Mouse (Mus musculus): ENCODE data around the gene H3f3b. TPM values are rescaled to one million over a fixed set of nuclear protein-coding genes. Genes with fewer than 3 reads are reported as not detected.

Gene H3f3b
- polyA plus RNA-seq, 1 experiment from 2014 or later: 2,341 TPM

DNA sequence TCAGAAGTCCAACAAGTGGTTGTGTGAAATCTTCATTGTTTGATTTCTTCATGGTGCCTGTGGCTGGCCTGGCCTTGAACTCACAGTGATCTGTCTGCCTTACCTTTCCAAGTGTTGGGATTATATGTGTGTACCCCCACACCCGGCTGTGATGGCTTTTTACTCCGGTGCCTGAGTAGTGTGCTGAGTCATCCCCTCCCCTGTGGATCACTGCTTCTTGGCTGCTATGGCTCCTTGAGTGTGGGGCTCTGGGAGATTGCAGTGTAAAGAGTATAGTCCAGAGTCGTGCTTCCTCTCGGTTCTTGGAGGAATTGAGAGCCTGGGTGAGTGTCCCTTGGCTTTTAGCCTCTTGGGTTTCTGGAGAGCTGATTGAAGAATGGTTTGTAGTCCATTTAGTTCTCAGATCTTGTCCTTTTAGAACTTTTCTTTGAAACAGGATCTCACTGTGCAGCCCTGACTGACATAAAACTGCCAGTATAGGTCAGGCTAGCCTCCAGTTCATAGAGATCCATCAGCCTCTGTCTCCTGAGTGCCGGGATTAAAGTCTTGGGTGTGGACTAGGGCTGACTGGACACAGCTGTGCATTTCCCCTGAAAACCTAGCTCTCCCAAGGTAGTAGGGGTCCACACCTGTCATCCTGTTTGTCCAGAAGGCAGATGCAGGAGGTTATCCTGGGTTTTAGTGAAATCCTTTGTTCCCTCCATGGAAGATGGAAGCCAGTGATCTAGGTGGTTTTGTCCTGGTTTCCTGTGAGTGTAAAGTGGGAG lies 14.8 kb upstream of the H3f3b start:
- peaks cover 2% of the 10 kb centered on the region; the same call in 1 of the 2 replicates for H3K4me1 ChIP-seq
- no peak overlapping the region for H3K4me2 ChIP-seq
- H3K9me3 ChIP-seq: no peaks in the 10 kb centered on the region
- no peak overlapping the region for H3K4me3 ChIP-seq (replicated peaks)
- H3K27ac ChIP-seq: no peak overlapping the region
- peaks cover 77% of the 10 kb centered on the region for H3K36me3 ChIP-seq (replicated peaks)
- no peak for ATAC-seq (ENCODE audit: low FRiP score)
- H3K27me3 ChIP-seq: no peaks in the 10 kb centered on the region
- WGBS: 98% methylated on average over 5 of the region's 5 CpGs
- no peak overlapping the region for H3K9ac ChIP-seq

DNA sequence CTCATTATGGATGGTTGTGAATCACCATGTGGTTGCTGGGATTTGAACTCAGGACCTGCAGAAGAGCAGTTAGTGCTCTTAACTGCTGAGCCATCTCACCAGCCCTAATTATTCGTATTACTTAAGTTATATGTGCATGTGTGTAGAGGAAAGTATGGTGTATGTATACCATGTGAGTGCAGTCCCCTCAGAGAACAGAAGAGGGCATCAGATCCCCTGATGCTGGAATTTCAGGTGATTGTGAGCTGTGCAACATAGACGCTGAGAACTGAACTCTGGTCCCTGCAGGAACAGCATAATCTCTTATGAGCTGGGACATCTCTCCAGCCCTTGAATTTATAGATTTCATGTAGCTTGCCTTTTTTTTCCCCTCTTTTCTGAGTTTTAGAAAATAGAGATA lies 14.1 kb upstream of the H3f3b start:
- Histone ChIP-seq H3K4me3 (replicated peaks) (no peak overlapping the region), H3K4me2 (no peak overlapping the region), H3K27me3 (no peaks in the 10 kb centered on the region), H3K9ac (no peak overlapping the region), H3K36me3 (replicated peaks) (peaks cover 70% of the 10 kb centered on the region), H3K27ac (no peak overlapping the region), H3K4me1 (peaks cover 2% of the 10 kb centered on the region; the same call in 1 of the 2 replicates), H3K9me3 (no peaks in the 10 kb centered on the region)
- 98% methylated on average over 2 of the region's 2 CpGs for WGBS
- ATAC-seq (ENCODE audit: low FRiP score): no peak

DNA sequence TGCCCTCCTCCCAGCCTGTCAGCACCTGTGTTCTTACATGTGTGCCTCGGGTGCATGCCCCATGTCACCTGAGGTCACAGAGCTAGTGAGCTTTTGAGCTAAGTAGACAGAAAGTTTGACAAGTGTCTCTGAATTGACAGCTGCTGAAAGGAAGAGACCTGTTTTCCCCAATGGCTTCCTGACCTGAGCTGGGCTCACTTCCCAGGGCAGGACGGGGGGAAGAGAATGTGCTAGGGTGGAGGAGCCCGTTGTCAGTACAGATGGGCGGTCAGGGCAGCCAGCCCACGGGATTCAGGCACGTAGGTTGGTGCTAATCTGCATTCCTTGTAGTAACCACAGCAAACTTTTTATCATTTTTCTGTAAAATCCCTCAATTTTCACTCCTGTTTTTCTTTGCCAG lies 12.8 kb upstream of the H3f3b start:
- Histone ChIP-seq H3K9ac (no peak overlapping the region), H3K4me2 (no peak overlapping the region), H3K36me3 (replicated peaks) (peaks cover 65% of the 10 kb centered on the region), H3K27ac (no peak overlapping the region), H3K9me3 (no peaks in the 10 kb centered on the region), H3K27me3 (no peaks in the 10 kb centered on the region), H3K4me1 (peaks cover 2% of the 10 kb centered on the region; the same call in 1 of the 2 replicates), H3K4me3 (replicated peaks) (no peak overlapping the region)
- 93% methylated on average over 6 of the region's 6 CpGs for WGBS
- ATAC-seq (ENCODE audit: low FRiP score): no peak

GRCm38 (mm10) chr11:116037826-116038225 lies 10.1 kb upstream of the H3f3b start:
- no peak overlapping the region for H3K4me2 ChIP-seq
- ATAC-seq (ENCODE audit: low FRiP score): no peak
- 94% methylated on average over 9 of the region's 9 CpGs for WGBS
- no peaks in the 10 kb centered on the region for H3K27me3 ChIP-seq
- no peak overlapping the region for H3K27ac ChIP-seq
- H3K9me3 ChIP-seq: no peaks in the 10 kb centered on the region
- H3K4me3 ChIP-seq (replicated peaks): no peak overlapping the region
- peaks cover 53% of the 10 kb centered on the region for H3K36me3 ChIP-seq (replicated peaks)
- H3K4me1 ChIP-seq: peaks cover 9% of the 10 kb centered on the region
- no peak overlapping the region for H3K9ac ChIP-seq

DNA sequence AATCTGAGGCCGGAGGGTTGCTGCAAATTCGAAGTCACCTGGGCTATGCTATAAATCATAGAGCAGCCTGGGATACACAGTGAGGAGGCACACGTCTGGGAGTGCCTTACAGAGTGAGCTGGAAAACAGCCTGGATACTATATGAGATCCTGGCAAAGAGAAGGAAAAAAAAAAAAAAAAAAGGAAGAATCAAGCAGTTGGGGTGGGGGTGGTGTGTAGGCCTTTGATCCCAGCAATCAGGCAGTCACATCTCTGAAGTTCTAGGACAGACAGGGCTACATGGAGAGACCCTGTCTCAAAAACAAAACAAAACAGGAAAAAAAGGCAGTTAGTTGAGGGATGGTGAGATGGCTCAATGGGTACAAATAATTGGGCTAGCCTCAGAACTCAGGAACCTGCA lies 8.9 kb upstream of the H3f3b start:
- H3K4me2 ChIP-seq: no peak overlapping the region
- H3K4me1 ChIP-seq: peaks cover 19% of the 10 kb centered on the region
- H3K9ac ChIP-seq: no peak overlapping the region
- H3K36me3 ChIP-seq (replicated peaks): peaks cover 43% of the 10 kb centered on the region
- H3K9me3 ChIP-seq: no peaks in the 10 kb centered on the region
- H3K4me3 ChIP-seq (replicated peaks): no peak overlapping the region
- no peak overlapping the region for H3K27ac ChIP-seq
- ATAC-seq (ENCODE audit: low FRiP score): no peak
- whole genome bisulfite sequencing: 91% methylated on average over 3 of the region's 3 CpGs
- H3K27me3 ChIP-seq: no peaks in the 10 kb centered on the region

DNA sequence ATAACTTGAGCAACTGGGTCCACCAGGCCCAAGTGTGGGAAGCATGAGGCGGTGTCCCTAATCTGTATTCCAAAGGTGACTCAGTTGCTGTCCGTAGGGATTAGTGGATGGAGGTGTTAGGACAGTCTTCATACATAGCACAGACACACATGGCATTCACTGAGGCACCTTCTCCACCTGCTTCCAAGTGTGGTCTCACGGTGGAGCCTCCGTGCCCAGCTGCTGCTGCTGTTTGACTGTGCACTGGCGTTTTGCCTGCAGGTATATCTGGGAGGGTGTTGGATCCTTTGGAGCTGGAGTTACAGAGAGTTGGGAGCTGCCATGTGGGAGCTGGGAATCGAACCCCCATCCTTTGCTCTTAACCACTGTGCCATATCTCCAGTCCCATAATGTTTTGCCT lies 6.8 kb upstream of the H3f3b start:
- H3K9ac ChIP-seq: no peak overlapping the region
- H3K9me3 ChIP-seq: no peaks in the 10 kb centered on the region
- 95% methylated on average over 6 of the region's 6 CpGs for WGBS
- H3K4me1 ChIP-seq: peaks cover 28% of the 10 kb centered on the region
- H3K4me3 ChIP-seq (replicated peaks): no peak overlapping the region
- no peak overlapping the region for H3K27ac ChIP-seq
- no peak for ATAC-seq (ENCODE audit: low FRiP score)
- H3K27me3 ChIP-seq: no peaks in the 10 kb centered on the region
- H3K36me3 ChIP-seq (replicated peaks): peaks cover 27% of the 10 kb centered on the region
- H3K4me2 ChIP-seq: no peak overlapping the region

DNA sequence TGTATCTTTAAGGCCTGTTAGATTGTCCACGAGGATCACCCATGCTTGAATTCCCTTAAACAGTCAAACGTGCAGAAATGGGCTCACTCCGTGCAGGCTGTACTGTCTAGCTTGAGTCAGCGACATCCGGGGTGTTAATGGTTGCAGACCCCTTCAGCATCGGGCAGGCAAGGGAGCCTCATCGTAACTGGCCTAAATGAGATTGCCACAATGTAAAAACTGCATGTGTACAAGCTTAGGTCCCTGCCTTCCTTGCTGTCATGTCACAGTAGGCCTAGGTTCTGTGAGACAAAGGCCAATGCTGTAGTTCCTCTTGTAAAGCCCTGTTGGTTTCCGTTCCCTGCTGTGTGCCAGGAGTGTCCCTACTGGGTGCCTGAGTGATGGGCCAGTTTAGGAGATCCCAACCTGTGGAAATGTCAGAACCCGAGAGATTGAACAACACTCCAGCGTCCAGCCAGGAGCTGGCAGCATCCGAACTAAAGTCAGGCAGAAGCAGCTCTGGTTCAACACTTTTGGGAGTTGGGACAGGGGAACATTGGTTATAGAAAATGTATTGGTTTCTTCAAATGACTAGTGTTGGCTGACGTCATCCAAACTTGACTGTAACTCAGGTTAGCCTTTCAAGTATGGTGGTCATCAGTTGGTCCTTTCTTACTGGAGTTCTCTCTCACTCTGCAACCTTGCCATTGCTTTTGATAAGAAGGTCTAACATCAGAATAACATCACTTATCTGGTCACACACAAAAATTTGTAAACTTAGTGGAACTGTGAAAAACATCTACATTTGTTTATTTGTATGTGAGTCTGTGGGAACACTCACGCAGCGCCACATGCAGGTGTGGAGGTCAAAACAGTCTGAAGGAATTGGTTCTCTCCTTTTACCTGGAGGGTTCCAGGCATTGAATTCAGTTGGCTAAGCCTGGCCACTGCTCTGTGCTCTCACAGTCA lies 3.4 kb upstream of the H3f3b start:
- H3K9me3 ChIP-seq: no peaks in the 10 kb centered on the region
- peak overlapping the region; percentile 95 for H3K4me2 ChIP-seq
- H3K9ac ChIP-seq: peak overlapping the region; percentile 94
- peaks cover 26% of the 10 kb centered on the region for H3K4me1 ChIP-seq
- WGBS: 29% methylated on average over 14 of the region's 14 CpGs
- H3K4me3 ChIP-seq (replicated peaks): peak overlapping the region; percentile 76
- peaks cover 9% of the 10 kb centered on the region for H3K36me3 ChIP-seq (replicated peaks)
- peak; percentile 20 for ATAC-seq (ENCODE audit: low FRiP score)
- peak overlapping the region; percentile 99 for H3K27ac ChIP-seq
- H3K27me3 ChIP-seq: no peaks in the 10 kb centered on the region

- no peaks in the 10 kb centered on the region for H3K9me3 ChIP-seq
- H3K4me3 ChIP-seq (replicated peaks): peak within 1 kb of the TSS; percentile 76
- H3K4me2 ChIP-seq: peak within 1 kb of the TSS; percentile 95
- under 1% methylated on average over 66 of the region's 67 CpGs for WGBS
- peaks cover 26% of the 10 kb centered on the region for H3K4me1 ChIP-seq
- no peaks in the 10 kb centered on the region for H3K27me3 ChIP-seq
- peak within 1 kb of the TSS; percentile 99 for H3K27ac ChIP-seq
- H3K36me3 ChIP-seq (replicated peaks): peaks cover 8% of the 10 kb centered on the region
- H3K9ac ChIP-seq: peak within 1 kb of the TSS; percentile 94
- ATAC-seq (ENCODE audit: low FRiP score): peak; percentile 94
Measured at GRCm38 (mm10) chr11:116030088-116030897, 2.5 kb upstream of the H3f3b start, which contains the start of gene Unk. Unk (plus strand) TSS chr11:116030322.

DNA sequence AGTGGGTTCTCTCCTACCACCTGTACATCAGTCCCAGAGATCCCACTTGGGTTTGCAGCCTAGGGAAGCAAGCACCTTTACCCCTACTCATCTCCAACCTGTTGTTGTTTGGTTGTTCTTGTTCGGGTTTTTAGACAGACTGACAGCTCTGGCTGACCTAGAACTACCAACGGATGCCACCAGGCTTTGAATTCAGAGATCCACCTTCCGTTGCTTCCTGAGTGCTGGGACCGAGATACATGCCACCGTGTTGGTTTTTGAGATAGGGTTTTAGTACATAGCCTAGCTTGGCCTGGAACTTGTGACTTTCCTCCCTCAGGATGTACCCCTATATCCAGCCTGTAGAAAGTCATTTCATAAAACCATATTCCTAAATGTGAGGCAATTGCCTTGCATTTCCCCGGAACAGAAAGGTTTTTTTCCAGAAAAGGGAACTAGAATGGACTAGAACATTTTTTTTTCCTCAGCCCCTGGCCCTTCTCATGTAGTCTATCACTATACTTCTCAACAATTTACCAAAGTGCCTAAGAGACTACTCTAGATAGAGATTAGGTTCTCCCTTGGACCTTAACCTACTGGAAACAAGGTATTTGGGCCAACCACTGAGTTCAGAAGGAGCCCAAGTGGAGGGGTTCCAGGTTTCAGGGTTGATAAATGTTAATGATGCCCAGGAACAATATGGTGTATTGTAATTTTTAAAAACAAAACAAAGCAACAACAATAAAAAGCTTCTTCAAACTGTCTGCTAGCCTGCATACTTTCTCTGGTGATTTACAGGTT lies 1.5 kb upstream of the H3f3b start:
- Histone ChIP-seq H3K36me3 (replicated peaks) (peaks cover 3% of the 10 kb centered on the region; the same call in 1 of the 2 replicates), H3K9me3 (no peaks in the 10 kb centered on the region), H3K9ac (no peak overlapping the region), H3K27me3 (no peaks in the 10 kb centered on the region), H3K4me2 (peak overlapping the region; percentile 55), H3K4me1 (peaks cover 26% of the 10 kb centered on the region), H3K4me3 (replicated peaks) (peak overlapping the region; percentile 76), H3K27ac (no peak overlapping the region)
- no peak for ATAC-seq (ENCODE audit: low FRiP score)
- WGBS: 82% methylated on average over 6 of the region's 6 CpGs

- no peak for ATAC-seq (ENCODE audit: low FRiP score)
Measured at GRCm38 (mm10) chr11:116028177-116028865, 559 bp upstream of the H3f3b start.

More at GRCm38 (mm10) chr11:116028177-116028865, 559 bp upstream of the H3f3b start:
- Histone ChIP-seq H3K9me3 (no peaks in the 10 kb centered on the region), H3K9ac (no peak overlapping the region), H3K4me1 (peaks cover 25% of the 10 kb centered on the region), H3K36me3 (replicated peaks) (peaks cover under 1% of the 10 kb centered on the region; the same call in 1 of the 2 replicates), H3K4me3 (replicated peaks) (no peak overlapping the region), H3K27me3 (no peaks in the 10 kb centered on the region), H3K27ac (no peak overlapping the region), H3K4me2 (no peak overlapping the region)
- 79% methylated on average over 9 of the region's 9 CpGs for WGBS
